In genomic region chr13:104453271-104453974, GRCm38 (mm10) we compare ENCODE assay signal across 21 mouse cellular contexts.
DNase-seq lines count a peak whose midpoint lies in the region; ATAC-seq lines count a peak whose summit lies in the region.
"Had no signal": no experiment of that assay in that cellular context is flagged by ENCODE, and none has a peak within 500 bp of the region (broad histone marks: within the 10 kb centered on the region; RNA-seq: fewer than 3 reads in every experiment).

No protein-coding gene starts in this region.

- DNase-seq in forebrain, embryonic 11.5 days (ENCODE audit: low spot score), result no peak
- peak; percentile 3 for DNase-seq in right cerebral cortex, adult 18-20 months
- no peak for DNase-seq in right cerebral cortex, postnatal 4 days
- DNase-seq in layer of hippocampus, adult 18-20 months (ENCODE audit: low spot score in 2 of 2), result peak; percentile 14 to 76
- DNase-seq in left cerebral cortex, adult 9 months (ENCODE audit: low spot score in 2 of 2), result no peak
- no peak for DNase-seq in heart, adult 8-10 months (ENCODE audit: low spot score)
- DNase-seq: adrenal gland, postnatal 36 days; cerebellum, adult 11 months; heart, postnatal 36 days; kidney, adult 18-20 months; kidney, postnatal 14 days; lung, postnatal 10 days; thymus, postnatal 14 days had no signal

- no peaks in the 10 kb centered on the region for H3K36me3 ChIP-seq in forebrain, embryonic 15.5 days
- H3K36me3 ChIP-seq in forebrain, embryonic 11.5 days (ENCODE audit: control insufficient read depth, insufficient read depth, low read length), result no peaks in the 10 kb centered on the region
- H3K36me3 ChIP-seq: embryonic facial prominence, embryonic 15.5 days; liver, embryonic 15.5 days had no signal

- H3K4me3 ChIP-seq in forebrain, embryonic 15.5 days, result no peak overlapping the region
- no peak overlapping the region for H3K4me3 ChIP-seq in forebrain, embryonic 11.5 days (ENCODE audit: low read depth, low read length)
- H3K4me3 ChIP-seq: embryonic facial prominence, embryonic 15.5 days; heart, embryonic 12.5 days; liver, embryonic 15.5 days; megakaryocyte, embryonic 14.5 days had no signal

- H3K27me3 ChIP-seq in forebrain, embryonic 15.5 days, result no peaks in the 10 kb centered on the region
- no peaks in the 10 kb centered on the region for H3K27me3 ChIP-seq in forebrain, embryonic 11.5 days (ENCODE audit: control insufficient read depth, insufficient read depth, low read length)
- H3K27me3 ChIP-seq: embryonic facial prominence, embryonic 15.5 days; heart, embryonic 12.5 days; liver, embryonic 15.5 days; megakaryocyte, embryonic 14.5 days had no signal

- no peak overlapping the region for H3K9ac ChIP-seq in forebrain, embryonic 15.5 days (replicated peaks)
- H3K9ac ChIP-seq in forebrain, embryonic 11.5 days (ENCODE audit: low read length), result no peak overlapping the region
- H3K9ac ChIP-seq: embryonic facial prominence, embryonic 15.5 days; heart, embryonic 12.5 days; liver, embryonic 15.5 days had no signal

- H3K4me2 ChIP-seq in forebrain, embryonic 15.5 days (replicated peaks), result no peak overlapping the region
- H3K4me2 ChIP-seq in forebrain, embryonic 11.5 days (ENCODE audit: low read depth, low read length, severe bottlenecking), result no peak overlapping the region
- H3K4me2 ChIP-seq: embryonic facial prominence, embryonic 15.5 days; heart, embryonic 12.5 days; liver, embryonic 15.5 days had no signal

- H3K27ac ChIP-seq in forebrain, embryonic 15.5 days (replicated peaks), result peak overlapping the region; percentile 44; the same call in 1 of the 2 replicates
- no peak overlapping the region for H3K27ac ChIP-seq in forebrain, embryonic 11.5 days (ENCODE audit: low read depth, low read length)
- H3K27ac ChIP-seq: embryonic facial prominence, embryonic 15.5 days; liver, embryonic 15.5 days; stomach, postnatal 0 days had no signal

- WGBS in forebrain, embryonic 15.5 days, result 66% methylated on average over 1 of the region's 1 CpGs
- WGBS in forebrain, embryonic 11.5 days, result 96% methylated on average over 1 of the region's 1 CpGs

- ATAC-seq in forebrain, embryonic 15.5 days (replicated peaks), result peak; percentile 95
- no peak for ATAC-seq in forebrain, embryonic 11.5 days (replicated peaks; ENCODE audit: low FRiP score)
- ATAC-seq: hindbrain, embryonic 16.5 days; midbrain, embryonic 16.5 days had no signal

- peaks cover 4% of the 10 kb centered on the region; the same call in 1 of the 2 replicates for H3K4me1 ChIP-seq in forebrain, embryonic 15.5 days
- no peaks in the 10 kb centered on the region for H3K4me1 ChIP-seq in forebrain, embryonic 11.5 days (replicated peaks; ENCODE audit: control insufficient read depth, insufficient read depth, low read length)
- H3K4me1 ChIP-seq: embryonic facial prominence, embryonic 15.5 days; heart, embryonic 12.5 days; liver, embryonic 15.5 days; megakaryocyte, embryonic 14.5 days had no signal

- H3K9me3 ChIP-seq in forebrain, embryonic 15.5 days, result no peaks in the 10 kb centered on the region
- no peaks in the 10 kb centered on the region for H3K9me3 ChIP-seq in forebrain, embryonic 11.5 days (ENCODE audit: control insufficient read depth, low read length)
- H3K9me3 ChIP-seq: embryonic facial prominence, embryonic 15.5 days; heart, embryonic 12.5 days; liver, embryonic 15.5 days; megakaryocyte, embryonic 14.5 days had no signal

Comparison
In these comparisons a context has a peak if more than half of its experiments do, and no peak if none do; other contexts are left out.
1. DNase-seq: peak in right cerebral cortex, adult 18-20 months (single experiment) and layer of hippocampus, adult 18-20 months (2 of 2); none in forebrain, embryonic 11.5 days (single experiment), right cerebral cortex, postnatal 4 days (single experiment), left cerebral cortex, adult 9 months (0 of 2) and heart, adult 8-10 months (single experiment).